Mouse (Mus musculus): Measurements from ENCODE around the gene Atrnl1.
"Not testable (repeated sequence)": the region's sequence is repeated elsewhere in the genome, so short reads cannot be mapped to it uniquely, and the experiment has no call there.

Atrnl1 gene

DNA sequence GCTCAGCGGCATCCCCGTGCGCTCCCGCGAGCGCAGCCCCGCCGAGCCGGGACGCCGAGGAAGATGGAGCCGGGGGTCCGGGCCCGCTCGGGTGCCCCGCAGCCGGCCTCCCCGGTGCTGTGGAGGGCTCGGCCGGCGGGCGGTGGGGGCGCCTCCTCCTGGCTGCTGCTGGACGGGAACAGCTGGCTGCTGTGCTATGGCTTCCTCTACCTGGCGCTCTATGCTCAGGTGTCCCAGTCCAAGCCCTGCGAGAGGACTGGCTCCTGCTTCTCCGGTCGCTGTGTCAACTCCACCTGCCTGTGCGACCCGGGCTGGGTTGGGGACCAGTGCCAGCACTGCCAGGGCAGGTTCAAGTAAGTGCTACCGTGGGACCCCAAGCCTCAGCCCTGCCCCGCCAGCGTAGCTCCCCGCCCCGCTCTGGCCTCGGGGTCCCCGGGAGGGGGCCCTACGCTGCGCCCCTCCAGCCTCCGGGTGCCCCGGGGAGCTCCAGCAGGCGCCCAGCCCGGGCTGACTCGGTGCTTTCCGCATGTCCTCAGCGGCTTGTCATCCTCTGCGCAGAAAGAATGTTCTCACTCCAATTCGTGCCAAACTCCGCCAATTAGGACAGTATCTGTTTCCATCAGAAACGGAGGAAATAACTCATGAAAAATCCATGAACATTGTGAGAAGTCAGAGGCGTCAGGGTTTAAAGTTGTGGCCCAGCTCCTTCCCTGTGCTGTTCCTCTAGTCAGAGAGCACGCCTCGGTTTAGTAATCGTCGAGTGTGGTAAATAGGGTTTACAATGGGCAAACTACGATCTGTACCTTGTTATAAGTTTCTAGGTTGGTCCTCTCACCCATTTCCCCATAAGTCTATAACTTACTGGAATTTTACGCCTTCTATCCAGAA is 701 bp downstream of the Atrnl1 start:
- DNase-seq = peak; percentile 49

GRCm38 (mm10) chr19:57612179-57612472 is 1.3 kb downstream of the Atrnl1 start:
- DNase-seq = no peak

DNA sequence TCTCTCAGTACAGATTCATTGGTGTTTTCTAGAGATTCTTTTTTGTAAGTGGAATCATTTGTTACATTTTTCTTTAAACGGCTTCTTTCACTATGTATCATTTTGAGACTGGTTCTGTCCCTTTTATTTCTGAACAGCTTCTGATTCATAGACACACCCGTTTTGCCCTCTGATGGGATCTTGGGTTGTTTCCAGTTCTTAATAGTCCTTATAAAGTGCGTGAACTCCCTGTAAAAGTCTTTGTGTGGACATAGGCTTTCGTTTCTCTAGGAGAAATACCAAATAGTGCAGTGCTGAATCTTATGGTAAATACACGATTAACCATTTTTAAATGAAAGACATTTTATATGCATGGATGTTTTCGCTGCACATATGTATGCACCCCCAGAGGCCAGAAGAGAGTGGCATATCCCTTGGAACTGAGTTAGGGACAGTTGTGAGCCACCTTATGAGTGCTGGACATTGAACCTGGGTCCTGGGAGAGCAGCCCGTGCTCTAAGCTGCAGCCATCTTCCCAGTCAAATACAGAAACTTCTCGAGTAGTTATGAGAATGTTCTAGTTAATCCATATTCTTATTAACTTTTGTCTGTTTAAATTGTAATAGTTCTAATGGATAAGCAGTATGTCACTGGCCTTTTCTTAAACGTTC is 5.3 kb downstream of the Atrnl1 start:
- DNase-seq = no peak

DNA sequence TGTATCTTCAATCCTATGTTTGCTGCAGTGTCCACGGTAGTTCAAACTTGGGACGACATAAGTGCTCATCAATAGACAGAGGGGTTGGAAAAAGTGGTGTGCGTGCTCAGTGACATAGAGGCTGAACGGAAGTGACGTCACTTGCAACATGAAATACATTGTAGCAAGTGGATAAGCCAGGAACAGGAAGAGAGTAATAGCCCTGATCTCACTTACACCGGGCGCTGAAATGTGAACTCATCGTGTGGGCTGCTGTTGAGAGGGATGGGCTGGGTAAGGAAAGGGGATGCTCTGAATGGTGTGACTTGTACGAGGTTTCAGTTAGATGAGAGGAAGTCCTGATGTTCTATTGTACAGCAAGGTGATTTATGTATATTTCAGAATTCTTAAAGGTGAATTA is 8.3 kb downstream of the Atrnl1 start:
- DNase-seq = no peak

DNA sequence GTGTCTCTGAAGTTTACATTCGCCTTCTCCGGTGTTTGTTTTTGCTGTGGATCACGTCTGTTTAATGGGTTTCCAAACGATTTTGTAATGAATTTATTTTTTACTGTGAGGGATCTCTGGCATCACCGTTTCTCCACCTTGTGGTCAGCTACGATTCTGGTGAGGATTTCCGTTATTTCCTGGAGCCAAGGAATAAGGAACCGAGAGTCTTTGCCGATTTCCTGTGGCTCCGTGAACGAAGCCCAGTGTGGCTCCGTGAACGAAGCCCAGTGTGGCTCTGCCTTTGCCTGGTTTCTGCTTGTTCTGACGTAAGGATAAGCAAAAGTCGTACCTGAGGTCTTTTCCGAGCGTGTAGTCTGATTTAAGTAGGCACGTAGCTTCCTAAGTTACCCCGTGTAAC is 11.0 kb downstream of the Atrnl1 start:
- DNase-seq = no peak

GRCm38 (mm10) chr19:57625738-57626137 is 14.9 kb downstream of the Atrnl1 start:
- no peak for DNase-seq

DNA sequence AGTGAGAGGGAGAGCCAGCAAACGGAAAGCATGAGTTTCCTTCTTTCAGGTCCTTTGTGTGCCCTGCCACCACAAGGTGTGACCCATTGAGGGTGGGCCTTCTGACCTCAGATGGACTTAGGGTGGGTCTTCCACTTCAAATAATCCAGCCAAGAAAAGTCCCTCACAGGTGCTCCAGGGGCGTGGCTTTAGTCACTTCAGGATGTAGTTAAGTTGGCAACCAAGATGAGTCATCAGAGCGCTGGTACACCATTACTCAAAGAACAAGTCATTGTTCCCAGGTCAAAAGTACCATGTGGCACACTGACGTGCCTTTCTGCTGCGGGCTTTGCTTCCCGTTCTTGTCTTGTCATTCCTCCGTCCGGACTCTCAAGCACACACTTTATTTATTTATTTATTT is 16.4 kb downstream of the Atrnl1 start:
- no peak for DNase-seq

DNA sequence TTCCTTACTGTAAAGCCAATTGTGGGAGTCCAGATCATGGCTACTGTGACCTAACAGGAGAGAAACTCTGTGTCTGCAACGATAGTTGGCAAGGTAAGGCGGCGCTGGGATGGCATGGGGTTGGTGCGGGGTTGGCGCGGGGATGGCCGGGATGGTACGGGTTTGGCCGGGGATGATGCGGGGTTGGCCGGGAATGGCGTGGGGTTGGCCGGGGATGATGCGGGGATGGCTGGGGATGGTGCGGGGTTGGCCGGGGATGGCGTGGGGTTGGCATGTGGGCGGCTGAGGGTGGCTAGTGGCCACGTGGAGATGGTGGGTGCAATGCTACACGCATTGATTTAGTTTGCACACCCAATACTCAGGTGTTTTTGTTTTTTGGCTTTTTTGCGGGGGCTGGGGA is 31.7 kb downstream of the Atrnl1 start:
- no peak for DNase-seq

- DNase-seq = no peak
Observed at GRCm38 (mm10) chr19:57642980-57643379, 32.1 kb downstream of the Atrnl1 start.

DNA sequence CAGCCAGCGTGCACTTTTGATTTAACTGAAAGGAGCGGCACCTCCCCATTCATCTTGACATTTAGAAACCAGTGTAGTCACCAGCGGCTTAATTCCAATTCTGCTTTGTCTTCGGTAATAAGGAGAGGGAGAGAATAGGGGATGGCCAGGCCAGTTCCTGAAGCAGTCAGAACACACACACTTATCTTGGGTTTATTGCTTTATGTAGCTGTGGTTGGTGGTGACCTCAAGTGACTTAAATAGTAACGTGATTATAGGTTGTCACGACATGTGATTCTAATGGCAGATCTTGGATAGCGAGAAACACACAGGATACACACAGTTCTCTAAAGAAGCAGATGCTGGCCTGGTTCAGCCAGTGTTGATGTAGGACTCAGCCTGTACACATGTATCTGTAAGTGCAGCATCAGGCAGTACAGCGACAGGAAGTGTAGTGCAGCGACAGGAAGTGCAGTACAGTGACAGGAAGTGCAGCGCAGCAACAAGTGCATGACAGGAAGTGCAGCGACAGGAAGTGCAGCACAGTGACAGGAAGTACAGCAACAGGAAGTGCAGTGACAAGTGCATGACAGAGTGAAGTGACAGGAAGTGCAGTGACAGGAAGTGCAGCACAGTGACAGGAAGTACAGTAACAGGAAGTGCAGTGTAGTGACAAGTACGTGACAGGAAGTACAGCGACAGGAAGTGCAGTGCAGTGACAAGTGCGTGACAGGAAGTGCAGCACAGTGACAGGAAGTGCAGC is 37.5 kb downstream of the Atrnl1 start:
- no peak for DNase-seq

DNA sequence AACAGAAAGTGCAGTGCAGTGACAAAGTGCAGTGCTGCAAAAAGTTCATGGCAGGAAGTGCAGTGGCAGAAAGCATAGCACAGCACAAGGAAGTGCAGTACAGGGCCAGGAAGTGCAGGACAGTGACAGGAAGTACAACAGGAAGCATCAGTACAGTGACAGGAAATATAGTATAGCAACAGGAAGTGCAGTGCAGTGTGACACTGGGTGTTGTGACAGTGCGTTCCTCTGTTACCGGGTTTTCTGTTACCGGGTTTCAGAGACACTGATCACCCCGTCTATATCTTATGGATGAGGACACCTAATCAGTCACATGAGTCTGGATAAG is 38.1 kb downstream of the Atrnl1 start:
- no peak for DNase-seq

DNA sequence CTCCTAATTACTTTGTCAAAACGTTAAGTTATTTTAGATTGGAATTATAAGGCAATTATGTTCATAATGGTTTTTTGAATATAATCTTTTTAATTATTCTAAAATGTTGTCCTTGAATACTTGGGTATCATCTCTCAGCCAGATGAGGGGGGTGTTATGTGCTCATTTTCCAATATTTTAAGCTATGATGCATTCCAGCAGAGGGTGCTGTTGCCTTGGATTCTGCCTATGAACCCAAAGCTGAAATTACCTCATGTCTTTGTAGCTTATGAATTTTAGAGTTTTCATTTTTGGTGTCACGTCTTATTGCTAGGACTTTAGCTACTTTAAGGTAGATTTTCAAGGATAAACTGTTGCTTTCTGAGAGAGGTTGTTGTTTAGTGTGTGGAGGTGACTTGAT is 44.2 kb downstream of the Atrnl1 start:
- peak; percentile 79 for DNase-seq

DNA sequence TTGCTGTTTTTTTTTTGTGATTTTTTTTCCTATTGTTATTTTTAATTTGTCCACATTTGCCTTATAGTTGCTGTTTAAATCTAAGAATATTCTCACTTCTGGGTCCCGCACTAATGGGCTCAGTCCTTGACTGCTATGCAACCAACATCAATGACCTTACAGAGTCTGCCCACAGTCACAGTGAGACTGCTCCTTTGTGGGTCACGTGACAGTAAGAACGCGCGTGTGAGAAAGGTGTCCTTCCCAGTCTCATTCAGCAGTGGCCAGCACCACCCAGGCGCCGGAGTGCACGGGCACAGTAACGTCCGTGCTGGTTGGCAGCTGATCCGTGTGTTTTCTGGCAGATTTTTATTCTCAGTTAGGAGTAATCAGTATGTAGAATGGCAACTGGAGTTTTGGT is 44.7 kb downstream of the Atrnl1 start:
- no peak for DNase-seq

GRCm38 (mm10) chr19:57657426-57658087 is 46.7 kb downstream of the Atrnl1 start:
- no peak for DNase-seq

- DNase-seq = no peak
Observed at GRCm38 (mm10) chr19:57658111-57659091, 47.6 kb downstream of the Atrnl1 start.

GRCm38 (mm10) chr19:57667011-57667410 is 56.2 kb downstream of the Atrnl1 start:
- DNase-seq = no peak

- DNase-seq = no peak
Observed at GRCm38 (mm10) chr19:57667946-57668345, 57.1 kb downstream of the Atrnl1 start.

DNA sequence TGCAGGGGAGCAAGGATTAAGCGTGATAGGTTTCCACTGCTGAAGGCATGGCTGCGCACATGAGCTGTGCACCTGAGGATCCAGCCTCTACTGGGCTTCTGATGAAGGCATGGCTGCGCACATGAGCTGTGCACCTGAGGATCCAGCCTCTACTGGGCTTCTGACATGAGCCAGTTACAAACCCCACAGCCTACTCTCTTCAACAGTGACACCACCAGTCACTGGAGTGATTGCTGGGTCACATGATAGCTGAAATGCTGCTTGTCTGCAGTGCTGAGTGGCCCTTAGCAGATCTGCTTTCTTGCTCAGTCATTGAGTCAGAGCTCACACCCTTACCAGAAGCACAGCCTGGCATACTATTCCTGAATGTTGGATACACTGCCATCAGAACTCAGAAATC is 68.6 kb downstream of the Atrnl1 start:
- no peak for DNase-seq

GRCm38 (mm10) chr19:57686596-57686995 is 75.8 kb downstream of the Atrnl1 start:
- peak; percentile 22 for DNase-seq

- DNase-seq = no peak
Observed at GRCm38 (mm10) chr19:57692566-57692965, 81.7 kb downstream of the Atrnl1 start.

GRCm38 (mm10) chr19:57696781-57697180 is 85.9 kb downstream of the Atrnl1 start:
- DNase-seq = not testable (repeated sequence)

DNA sequence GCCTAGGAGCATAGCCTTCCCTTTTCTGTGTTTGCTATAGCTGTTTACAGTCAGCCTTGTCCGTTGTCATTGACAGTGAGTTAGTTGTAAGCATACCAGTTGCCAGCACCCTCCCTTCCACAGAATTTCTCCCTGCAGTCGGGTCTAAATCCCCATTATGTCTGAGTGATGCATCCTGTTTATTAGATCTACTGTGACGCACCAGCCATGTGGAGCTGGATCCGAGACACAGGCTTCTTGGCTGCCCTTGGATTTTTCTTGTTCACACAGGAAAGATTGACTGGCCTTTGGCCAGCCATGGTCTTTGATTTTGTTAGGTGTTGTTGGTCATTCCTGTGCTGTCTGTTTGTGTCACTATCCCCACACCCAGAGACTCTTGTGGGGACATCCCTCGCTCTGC is 102.3 kb downstream of the Atrnl1 start:
- no peak for DNase-seq
